In genomic region chr4:107250494-107250893, GRCm38 (mm10) we compare ENCODE assay signal across 10 mouse cellular contexts. TPM values are rescaled to one million over a fixed set of nuclear protein-coding genes. Genes with fewer than 3 reads are reported as not detected.
DNase-seq lines count a peak whose midpoint lies in the region; ATAC-seq and TF ChIP-seq lines count a peak whose summit lies in the region.
"Had no signal": no experiment of that assay in that cellular context is flagged by ENCODE, and none has a peak within 500 bp of the region (broad histone marks: within the 10 kb centered on the region; RNA-seq: fewer than 3 reads in every experiment).

No protein-coding gene starts in this region.

- intact Hi-C loops in gastrocnemius, adult 2 months (cut with DNase I), result loop anchor here (1.0 to 5.0 kb wide), 3 partner anchors 99 to 402 kb away; partner anchors contain the start of gene Ndc1

- H3K27ac ChIP-seq in gastrocnemius, adult 2 months, result no peak overlapping the region
- peak overlapping the region; percentile 66 for H3K27ac ChIP-seq in layer of hippocampus, adult 2 months

- peak; percentile 34 for DNase-seq in gastrocnemius, adult 2 months
- no peak for DNase-seq in gastrocnemius, adult 8-10 months (ENCODE audit: low spot score in 2 of 2)
- peak; percentile 46 for DNase-seq in testis, postnatal 10 days (ENCODE audit: low spot score)
- no peak for DNase-seq in testis, postnatal 14 days (ENCODE audit: low spot score)
- DNase-seq in cerebellum, postnatal 14 days, result peak; percentile 73
- peak; percentile 51 to 58 for DNase-seq in layer of hippocampus, adult 2 months (ENCODE audit: low spot score in 2 of 2)
- DNase-seq in urinary bladder, adult 18-20 months (ENCODE audit: low spot score in 2 of 2), result no peak

- peak; percentile 18; the same call in 1 of the 2 replicates for ATAC-seq in neutrophil, adult 5-6 weeks (ENCODE audit: extremely low read depth, insufficient number of reproducible peaks, low FRiP score, poor library complexity, severe bottlenecking)

- peak; percentile 76 for TF ChIP-seq CTCF in gastrocnemius, adult 2 months (IDR thresholded peaks at IDR 0.05)
- peak; percentile 85 for TF ChIP-seq CTCF in layer of hippocampus, adult 2 months (conservative IDR thresholded peaks at IDR 0.05)

- no peak overlapping the region for H3K4me3 ChIP-seq in gastrocnemius, adult 2 months
- H3K4me3 ChIP-seq in layer of hippocampus, adult 2 months, result no peak overlapping the region

RNA-seq across cellular contexts. Expression of gene Lrrc42, which starts 2.8 kb away (rescaled TPM):
- 1 to 10 TPM; 8.0 to 8.2 TPM for total RNA-seq in gastrocnemius, adult 2 months (2021)
- 10 to 100 TPM in 1 of 4 experiments, 1 to 10 TPM in 3; 7.1 to 11.4 (median 8.4) TPM for total RNA-seq in gastrocnemius, adult 8-10 months (2022)
- 10 to 100 TPM; 31.7 to 33.4 TPM for total RNA-seq in layer of hippocampus, adult 2 months (2021)
- total RNA-seq in neutrophil, adult 5-6 weeks (2017), result 6.1 and 7.9 TPM in 2 replicates

RNA-seq across cellular contexts. Expression of gene Hspb11, which starts 2.9 kb away (rescaled TPM):
- total RNA-seq in gastrocnemius, adult 2 months (2021), result 10 to 100 TPM in 1 of 2 experiments, 1 to 10 TPM in 1; 8.1 to 10.8 TPM
- 1 to 10 TPM; 6.2 to 9.1 (median 7.1) TPM for total RNA-seq in gastrocnemius, adult 8-10 months (2022)
- total RNA-seq in layer of hippocampus, adult 2 months (2021), result 10 to 100 TPM; 22.9 to 26.0 TPM
- total RNA-seq in neutrophil, adult 5-6 weeks (2017), result 5.5 and 11.1 TPM in 2 replicates

RNA-seq across cellular contexts. Expression of gene Ldlrad1, which starts 41.5 kb away (rescaled TPM):
- total RNA-seq in gastrocnemius, adult 2 months (2021), result not detected
- not detected for total RNA-seq in gastrocnemius, adult 8-10 months (2022)
- not detected for total RNA-seq in layer of hippocampus, adult 2 months (2021)
- total RNA-seq in neutrophil, adult 5-6 weeks (2017), result 0.70 TPM in 1 of 2 replicates, not detected in the other
- total RNA-seq: adrenal gland, adult 18-20 months had no signal

RNA-seq across cellular contexts. Expression of gene Dio1, which starts 56.5 kb away (rescaled TPM):
- total RNA-seq in gastrocnemius, adult 2 months (2021), result under 1 TPM in 1 of 2 experiments, not detected in 1; 0.22 TPM
- total RNA-seq in gastrocnemius, adult 8-10 months (2022), result under 1 TPM in 1 of 4 experiments, not detected in 3; 0.16 TPM
- not detected for total RNA-seq in layer of hippocampus, adult 2 months (2021)
- not detected in 2 replicates for total RNA-seq in neutrophil, adult 5-6 weeks (2017)
- total RNA-seq: layer of hippocampus, postnatal 14 days had no signal

Comparison
In these comparisons a context has a peak if more than half of its experiments do, and no peak if none do; other contexts are left out.
1. DNase-seq: peak in gastrocnemius, adult 2 months (single experiment), testis, postnatal 10 days (single experiment), cerebellum, postnatal 14 days (2 of 2) and layer of hippocampus, adult 2 months (2 of 2); none in gastrocnemius, adult 8-10 months (0 of 2), testis, postnatal 14 days (single experiment) and urinary bladder, adult 18-20 months (0 of 2).